Mouse (Mus musculus) ES-CJ7 (cell line): ENCODE results near the gene Mrpl17.

Source experiments
- DNase-seq: peaks from one replicate; pipeline ENCODE4 v3.0.0; 2011; ENCODE audit warnings: low read depth, low spot score

Mrpl17 gene

DNA sequence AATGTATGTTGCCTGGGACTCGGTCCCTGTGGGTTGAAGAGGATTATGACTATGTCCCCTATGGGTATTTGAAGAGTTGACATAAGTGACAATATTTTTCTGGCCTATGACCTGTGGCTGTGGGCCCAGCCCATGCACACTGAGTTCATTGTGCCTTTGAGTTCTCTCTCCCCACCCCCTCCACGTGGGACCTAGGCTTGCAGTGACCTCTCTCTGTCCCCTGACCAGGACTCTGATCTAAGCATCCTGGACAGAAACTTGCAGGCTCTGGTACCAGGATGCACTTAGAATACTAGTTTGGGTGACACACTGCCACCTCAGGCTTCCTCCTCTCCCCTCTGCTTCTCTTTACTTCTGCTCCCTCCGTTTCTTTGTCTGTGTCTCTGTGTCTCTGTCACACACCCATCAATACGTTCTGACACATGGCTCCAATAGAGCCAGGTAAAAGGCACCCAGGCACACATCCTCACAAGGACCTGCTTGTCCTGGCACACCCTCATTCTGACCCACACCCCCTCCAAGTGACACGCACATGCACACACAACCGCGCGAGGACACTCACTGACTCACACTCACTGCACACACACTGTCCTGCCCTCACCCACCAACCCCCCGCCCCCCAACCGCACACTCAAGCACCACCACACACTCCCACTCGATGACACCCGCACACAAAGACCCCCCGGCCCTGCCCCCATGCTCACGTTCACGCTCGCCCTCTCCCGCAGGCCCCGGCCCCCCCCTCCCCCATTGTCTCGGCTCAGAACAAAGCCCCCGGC is 24.2 kb downstream of the Mrpl17 start:
- no peak for DNase-seq

DNA sequence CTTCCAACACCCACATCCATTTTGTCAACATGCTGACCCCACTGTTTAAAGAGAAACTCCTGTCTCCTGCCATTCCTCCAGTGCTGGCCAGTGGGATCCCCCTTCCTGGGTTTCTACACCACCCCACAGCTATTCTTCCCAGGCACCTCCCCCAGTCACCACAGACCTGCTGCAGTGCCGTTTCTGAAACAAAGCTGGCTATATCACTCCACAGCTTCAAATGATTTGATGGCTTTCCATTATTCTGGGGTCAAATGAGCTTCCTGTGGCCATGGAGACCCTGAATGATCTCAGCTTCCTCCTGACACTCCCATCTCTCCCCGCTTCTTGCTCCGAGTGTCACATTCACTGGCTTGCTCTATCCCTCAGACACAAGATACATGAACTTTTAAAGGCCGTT is 26.3 kb downstream of the Mrpl17 start:
- no peak for DNase-seq

DNA sequence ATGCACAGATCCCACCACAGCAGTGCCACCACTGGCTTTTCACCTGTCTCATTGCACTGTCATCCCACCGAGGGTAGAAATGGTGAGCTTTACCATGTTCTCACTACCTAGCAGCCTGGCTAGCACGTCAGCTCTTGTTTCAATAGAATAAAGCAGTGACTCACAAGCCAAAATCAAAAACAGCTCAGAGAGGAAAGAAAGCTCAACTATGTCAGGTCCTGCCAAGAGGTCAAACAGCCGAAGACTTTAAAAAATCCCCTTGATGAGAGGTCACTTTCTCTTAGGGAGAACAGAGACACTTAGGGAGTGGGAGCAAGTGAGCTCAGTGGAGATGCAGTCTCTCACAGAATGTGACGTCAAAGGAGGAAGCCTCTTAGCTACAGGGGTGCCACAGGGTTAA is 27.0 kb downstream of the Mrpl17 start:
- no peak for DNase-seq

DNA sequence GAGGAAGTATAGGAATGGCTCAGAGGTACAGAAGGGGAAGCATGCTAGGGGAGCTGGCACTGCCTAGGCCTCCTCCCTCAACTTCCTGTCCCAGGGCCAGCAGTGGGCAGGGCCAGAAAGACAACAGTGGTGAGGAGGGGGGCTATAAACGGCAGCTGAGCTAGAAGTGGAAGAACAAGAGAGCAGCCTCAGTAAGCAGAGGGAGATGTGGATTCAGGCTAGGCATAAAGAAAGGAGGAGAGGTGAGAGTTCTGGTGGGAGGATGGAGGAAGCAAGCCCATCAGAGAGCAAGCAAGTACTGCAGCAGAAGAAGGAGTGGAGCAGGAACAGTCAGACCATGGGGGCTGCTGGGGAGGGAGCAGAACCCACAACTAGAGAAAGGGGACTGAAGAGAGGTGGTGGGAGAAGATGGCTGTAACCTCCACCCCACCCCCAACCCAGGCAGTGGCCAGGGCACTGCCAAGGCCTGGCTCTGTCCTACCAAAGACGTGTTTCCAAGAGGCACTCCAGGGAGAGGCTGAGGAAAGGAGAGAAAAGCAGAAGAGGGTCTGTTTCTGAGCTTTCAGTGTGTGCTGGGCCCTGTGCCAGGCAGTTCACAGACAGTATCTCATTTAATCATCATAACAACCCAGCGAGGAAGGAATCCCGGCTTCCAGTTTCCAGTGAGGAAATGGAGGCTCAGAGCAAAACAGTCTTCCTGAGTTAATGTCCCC is 32.2 kb downstream of the Mrpl17 start:
- no peak for DNase-seq

DNA sequence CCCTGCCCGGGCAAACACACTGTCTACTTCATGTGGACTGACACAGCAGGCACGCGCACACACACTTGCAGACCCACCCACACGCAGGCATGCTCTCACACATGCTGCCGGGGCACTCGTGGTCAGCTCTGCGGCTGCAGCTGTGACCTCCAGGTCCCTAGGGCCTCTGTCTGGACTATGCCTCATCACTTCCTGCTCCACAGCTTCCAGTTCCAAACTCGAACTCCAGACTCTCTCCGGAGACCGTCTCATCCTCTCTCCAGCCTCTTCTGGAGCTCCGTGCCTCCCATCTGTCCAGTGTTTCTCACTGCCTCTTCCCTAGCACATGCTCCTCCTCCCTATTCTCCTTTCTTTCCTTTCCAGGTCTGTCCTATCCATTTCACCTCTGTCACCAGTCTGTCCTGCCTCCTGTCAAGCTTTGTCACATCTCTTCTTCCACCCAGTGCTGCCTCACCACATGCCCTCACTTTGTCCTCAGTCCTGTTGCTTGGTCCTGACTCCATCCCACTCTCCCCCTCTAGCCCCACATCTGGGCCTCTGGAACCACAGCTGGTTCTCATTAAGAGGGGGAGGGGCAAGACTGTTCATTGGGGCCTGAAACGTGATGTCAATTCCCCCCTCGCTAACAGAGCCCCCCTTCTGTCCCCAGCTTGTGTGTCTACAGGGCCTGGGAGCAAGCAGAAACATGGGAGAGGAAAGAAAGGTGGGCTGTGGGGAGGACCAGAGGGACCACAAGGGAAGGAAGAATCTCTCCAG is 32.9 kb downstream of the Mrpl17 start:
- no peak for DNase-seq

DNA sequence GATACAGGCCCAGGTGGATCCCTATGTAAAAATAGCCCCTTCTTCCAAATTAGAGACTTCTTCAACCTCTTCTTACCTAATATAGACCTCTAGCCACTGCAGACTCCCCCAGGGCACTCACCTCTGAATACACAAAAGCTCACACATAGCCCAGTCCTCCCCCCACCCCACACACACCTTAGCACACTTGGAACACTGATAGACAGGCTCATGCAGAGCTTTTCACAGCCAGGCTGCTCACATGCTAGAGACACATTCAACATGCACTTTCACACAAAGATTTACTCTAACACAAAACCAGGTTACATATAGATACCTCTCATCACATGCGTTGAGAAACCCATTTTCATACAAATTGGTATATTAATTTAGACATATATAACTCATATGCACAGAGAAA is 33.6 kb downstream of the Mrpl17 start:
- no peak for DNase-seq

DNA sequence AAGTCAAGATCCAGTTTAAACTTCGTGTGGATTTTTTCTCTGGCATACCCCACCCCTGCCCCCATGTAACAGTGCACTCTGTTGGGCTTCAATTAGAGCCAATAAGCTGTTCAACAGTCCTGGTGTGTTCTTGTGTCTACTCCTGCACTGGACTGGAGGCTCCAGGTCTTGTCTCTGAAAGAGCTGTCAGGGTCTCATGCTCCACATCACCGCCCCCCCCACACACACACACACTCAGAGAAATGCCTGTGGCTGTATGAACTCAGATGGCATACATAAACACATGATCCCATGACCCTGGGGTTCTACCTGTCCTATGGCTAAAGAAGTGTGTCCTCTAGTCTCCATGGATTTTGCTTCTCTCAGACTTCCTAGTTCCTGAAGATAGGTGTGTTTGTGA is 34.9 kb downstream of the Mrpl17 start:
- no peak for DNase-seq

DNA sequence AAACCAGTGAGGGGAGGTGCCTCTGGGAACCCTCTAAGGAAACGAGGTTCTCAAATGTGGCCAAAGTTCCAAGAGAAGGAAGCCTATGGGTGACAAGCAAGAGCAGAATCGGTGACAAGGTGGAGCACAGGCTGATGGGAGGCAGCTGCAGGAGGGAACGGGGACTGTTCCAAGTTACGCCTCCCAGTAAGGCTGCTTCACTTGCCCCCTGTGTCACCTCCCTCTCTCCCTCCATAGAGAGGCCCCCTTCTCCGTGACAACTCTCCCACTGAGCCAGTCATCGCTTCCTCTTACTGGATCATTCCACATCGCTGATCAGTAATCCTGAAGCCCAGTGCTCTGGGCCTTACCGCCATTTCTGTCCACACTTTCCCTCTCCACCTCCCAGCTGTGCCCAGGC is 36.2 kb downstream of the Mrpl17 start:
- no peak for DNase-seq

DNA sequence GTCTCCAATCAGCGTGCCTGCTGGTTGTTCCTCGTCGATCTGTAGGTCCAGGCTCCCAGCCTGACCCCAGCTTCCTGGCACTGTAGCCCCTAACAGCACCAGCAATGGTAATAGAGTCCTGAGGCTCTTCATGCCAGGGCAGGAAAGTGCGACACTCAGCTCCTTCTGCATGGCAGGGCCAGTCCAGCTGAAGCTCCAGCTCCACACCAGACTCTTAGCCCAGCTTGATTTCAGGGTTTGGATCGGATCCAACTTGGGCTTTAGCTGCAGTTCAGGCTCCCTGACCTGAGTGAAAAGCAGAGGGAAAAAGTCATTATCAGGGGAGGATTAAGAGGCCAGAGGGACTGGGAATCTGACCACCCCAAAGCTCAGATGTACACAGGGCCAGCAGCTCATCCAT is 37.9 kb downstream of the Mrpl17 start:
- DNase-seq: no peak

DNA sequence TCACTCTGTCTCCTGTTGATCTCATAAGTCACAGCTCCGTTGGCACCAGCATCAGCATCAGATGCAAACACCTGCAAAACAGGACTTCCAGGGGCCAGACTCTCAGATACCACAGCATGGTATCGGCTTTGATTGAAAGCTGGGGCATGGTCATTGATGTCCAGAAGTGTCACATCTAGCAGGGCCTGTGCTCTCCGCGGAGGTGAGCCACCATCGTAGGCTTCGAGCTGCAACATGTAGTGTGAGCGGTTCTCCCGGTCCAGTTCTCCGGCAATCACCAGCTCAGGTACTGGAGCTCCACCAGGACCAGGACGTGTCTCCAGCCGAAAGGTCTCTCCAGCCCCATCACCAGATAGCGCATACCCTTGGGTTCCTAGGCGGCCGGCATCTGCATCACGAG is 38.6 kb downstream of the Mrpl17 start:
- DNase-seq: no peak

DNA sequence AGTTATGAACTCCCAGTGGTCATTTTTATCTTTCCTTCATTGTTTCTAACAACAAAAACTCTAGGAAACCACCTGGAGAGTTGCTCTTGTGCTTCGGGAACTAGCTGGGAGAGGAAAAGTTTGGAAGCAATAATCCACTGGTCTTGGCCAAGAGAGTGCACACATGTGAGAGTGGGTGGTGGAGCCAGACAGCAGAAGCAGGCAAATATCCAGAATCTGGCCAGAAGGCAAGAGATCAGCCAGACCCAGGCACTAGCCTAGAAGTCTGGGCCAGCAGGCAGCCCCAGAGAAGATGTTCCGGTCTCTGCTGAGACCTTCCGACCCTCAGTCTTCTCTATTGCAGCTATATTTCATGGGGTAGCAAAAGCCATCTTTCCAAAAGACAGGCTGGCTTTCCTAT is 40.9 kb downstream of the Mrpl17 start:
- DNase-seq: no peak

DNA sequence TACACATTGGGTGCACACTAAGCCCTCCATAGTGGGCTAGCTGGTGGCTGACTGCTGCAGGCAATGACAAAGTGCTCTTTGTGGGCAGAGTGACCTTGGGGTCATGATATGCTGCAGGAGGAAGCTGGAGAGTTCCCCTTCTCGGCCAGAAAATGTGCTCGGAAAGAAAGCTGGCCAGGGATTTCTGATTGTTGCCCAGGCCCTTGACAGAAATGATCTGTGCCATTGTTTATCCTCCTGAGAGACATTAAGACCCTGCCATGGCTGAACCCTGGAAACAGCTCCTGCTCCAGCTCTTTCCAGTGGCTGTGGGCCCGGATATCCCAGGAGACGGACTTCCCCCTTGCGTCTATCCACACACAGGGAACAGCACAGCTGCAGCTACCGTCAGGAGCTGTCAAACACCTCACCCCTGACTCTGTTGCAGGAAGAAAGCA is 43.2 kb downstream of the Mrpl17 start:
- DNase-seq: no peak

DNA sequence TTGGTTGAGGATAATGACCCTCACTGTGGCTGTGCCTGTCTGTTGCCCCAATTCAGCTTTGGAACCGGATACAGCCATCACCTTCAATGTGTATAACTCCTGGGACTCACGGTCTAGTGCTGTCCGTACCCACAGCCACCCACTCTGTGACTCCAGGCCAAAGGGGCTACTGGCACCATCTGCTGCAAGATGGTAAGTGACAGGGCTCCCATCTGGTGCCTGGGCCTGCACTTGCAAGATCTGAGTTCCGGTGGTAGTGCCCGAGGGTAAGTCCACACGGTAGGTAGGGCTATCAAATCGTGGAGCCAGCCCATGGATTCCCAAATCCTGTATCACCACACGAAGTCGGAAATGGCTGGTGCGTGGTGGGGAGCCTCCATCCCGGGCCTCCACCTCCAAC is 46.6 kb downstream of the Mrpl17 start:
- DNase-seq: no peak

DNA sequence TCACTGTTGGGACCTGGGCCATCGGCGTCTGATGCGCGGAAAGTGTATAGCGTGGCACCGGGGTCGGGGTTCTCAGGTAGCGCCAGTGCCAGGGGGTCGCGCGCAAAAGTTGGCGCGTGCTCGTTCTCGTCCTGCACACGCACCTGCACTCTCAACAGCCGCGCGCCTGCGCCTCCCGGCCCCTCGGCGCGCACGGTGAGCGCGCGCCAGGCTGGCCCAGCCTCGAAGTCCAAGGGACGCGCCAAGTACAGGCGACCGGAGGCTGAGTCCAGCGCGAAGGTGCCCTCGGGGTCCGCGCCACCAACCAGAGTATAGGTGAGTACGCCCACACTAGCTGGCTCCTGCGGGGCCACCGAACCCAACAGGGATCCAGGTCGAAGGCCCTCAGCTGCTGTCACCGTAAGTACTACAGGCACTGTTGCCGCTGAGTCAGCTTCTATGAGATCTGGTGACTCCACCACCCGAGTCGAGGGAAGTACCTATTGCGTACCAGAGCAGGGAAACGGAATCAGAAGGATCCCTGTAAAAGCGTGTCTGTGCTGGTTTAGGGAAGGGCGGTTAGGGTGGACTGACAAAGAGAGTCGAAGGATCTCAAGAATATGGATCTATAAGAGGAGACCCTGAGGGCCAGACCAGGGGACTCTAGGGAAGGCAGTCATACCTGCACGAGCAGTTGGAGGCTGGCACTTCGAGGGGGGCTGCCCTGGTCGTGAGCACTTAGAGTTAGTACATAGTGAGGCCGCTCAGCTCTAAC is 48.2 kb downstream of the Mrpl17 start:
- no peak for DNase-seq

DNA sequence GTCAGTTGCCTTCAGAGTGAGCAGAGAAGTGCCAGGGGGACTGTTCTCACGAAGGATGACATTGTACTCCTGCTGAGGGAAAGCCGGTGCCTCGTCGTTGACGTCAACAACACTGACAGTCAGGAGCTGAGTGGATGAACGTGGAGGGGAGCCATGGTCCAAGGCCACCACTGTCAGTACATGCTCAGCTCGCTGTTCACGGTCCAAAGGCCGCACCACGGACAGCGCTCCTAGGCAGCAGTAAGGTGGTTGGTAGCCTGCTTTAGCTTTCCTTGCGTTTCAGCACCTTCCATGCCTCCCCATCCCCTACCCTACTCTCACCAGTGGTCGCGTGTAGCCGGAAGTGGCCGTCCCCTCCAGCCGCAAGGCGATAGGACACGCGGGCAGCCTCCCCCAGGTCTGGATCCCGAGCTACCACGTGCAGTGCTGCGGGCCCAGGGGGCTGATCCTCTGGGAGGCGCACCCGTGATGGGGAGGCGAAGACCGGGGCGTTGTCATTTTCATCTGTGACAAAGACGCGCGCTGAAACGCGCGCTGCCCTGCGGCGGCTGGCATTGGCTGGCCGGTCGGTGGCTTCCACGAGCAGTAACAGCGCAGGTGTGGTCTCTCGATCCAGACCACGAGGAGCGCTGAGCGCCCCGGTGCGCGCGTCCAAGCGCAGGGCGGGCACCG is 49.0 kb downstream of the Mrpl17 start:
- DNase-seq: peak; percentile 58

DNA sequence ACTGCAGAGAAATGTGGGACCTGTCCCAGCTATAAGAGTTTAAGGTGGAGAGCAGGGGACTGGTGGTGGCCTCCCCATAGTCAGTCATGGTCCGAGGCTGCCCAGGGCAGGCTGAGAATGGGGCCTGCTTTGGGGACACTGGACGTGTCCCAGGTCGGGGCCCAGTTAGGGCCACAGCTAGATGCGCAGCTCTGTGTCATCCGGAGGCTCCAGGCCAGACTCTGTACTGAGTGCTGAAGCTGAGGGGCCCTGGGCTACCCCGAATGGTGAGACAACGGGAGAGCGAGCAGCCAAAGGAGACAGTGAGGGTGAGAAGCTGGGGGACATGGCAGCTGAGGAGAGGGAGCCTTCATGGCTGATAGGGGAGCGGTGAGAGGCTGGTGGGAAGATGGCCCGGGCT is 57.6 kb downstream of the Mrpl17 start:
- DNase-seq: no peak
